ENCODE assay signal across 19 mouse cellular contexts in the genomic region with DNA sequence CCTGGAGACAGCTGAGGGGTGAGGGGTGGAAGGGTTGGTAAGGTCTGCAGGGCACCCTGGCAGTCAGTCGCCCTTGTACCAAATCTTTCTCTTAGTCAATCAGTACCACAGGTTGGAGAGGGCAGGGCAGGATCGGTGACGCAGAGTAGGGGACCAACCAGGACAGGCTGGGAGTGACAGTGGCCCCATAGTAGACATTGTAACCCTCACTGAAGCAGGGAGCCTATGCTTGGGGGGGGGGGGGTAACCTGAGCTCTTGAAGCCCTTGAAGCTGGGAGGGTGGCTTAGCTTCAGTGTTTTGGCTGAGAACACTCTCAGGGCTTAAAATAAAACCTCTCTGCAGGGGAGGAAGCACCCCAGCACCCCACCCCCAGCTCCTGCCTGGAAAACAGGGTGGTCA. TPM values are rescaled to one million over a fixed set of nuclear protein-coding genes. Genes with fewer than 3 reads are reported as not detected.
DNase-seq lines count a peak whose midpoint lies in the region; ATAC-seq and TF ChIP-seq lines count a peak whose summit lies in the region.
"Had no signal": no experiment of that assay in that cellular context is flagged by ENCODE, and none has a peak within 500 bp of the region (broad histone marks: within the 10 kb centered on the region; RNA-seq: fewer than 3 reads in every experiment).

No protein-coding gene starts in this region.

- no peaks in the 10 kb centered on the region for H3K4me1 ChIP-seq in hindbrain, embryonic 13.5 days (replicated peaks)
- H3K4me1 ChIP-seq in hindbrain, postnatal 0 days (ENCODE audit: insufficient read depth, low read length): no peaks in the 10 kb centered on the region
- H3K4me1 ChIP-seq in limb, embryonic 10.5 days: peaks cover 53% of the 10 kb centered on the region
- H3K4me1 ChIP-seq: neural tube, embryonic 15.5 days had no signal

- DNase-seq in hindbrain, postnatal 0 days (ENCODE audit: low spot score): no peak
- DNase-seq in testis, postnatal 10 days (ENCODE audit: low spot score): peak; percentile 32
- DNase-seq in testis, postnatal 14 days (ENCODE audit: low spot score): no peak
- DNase-seq in limb, embryonic 10.5 days (ENCODE audit: low spot score): no peak
- DNase-seq in adrenal gland, adult 2 months: no peak
- DNase-seq: cerebellum, adult 9-11 months; heart, adult 18-20 months; heart, postnatal 10 days; kidney, adult 2 months; left cerebral cortex, postnatal 4 days; lung, postnatal 14 days; right cerebral cortex, postnatal 25 days; thymus, postnatal 4 days had no signal

- H3K4me3 ChIP-seq in hindbrain, embryonic 13.5 days: no peak overlapping the region
- H3K4me3 ChIP-seq in hindbrain, postnatal 0 days (ENCODE audit: low read length): no peak overlapping the region
- H3K4me3 ChIP-seq in limb, embryonic 10.5 days: no peak overlapping the region
- H3K4me3 ChIP-seq: forebrain, embryonic 10.5 days; neural tube, embryonic 15.5 days had no signal

- peaks cover 6% of the 10 kb centered on the region for H3K36me3 ChIP-seq in hindbrain, embryonic 13.5 days
- H3K36me3 ChIP-seq in hindbrain, postnatal 0 days (ENCODE audit: insufficient read depth, low read length): no peaks in the 10 kb centered on the region
- peaks cover 10% of the 10 kb centered on the region for H3K36me3 ChIP-seq in limb, embryonic 10.5 days

- H3K4me2 ChIP-seq in hindbrain, embryonic 13.5 days: no peak overlapping the region
- H3K4me2 ChIP-seq in hindbrain, postnatal 0 days (ENCODE audit: low read depth, low read length): no peak overlapping the region
- H3K4me2 ChIP-seq: neural tube, embryonic 15.5 days had no signal

- no peak overlapping the region for H3K27ac ChIP-seq in hindbrain, embryonic 13.5 days
- no peak overlapping the region for H3K27ac ChIP-seq in hindbrain, postnatal 0 days
- H3K27ac ChIP-seq in limb, embryonic 10.5 days: peak overlapping the region; percentile 72; the same call in 1 of the 2 replicates
- H3K27ac ChIP-seq: neural tube, embryonic 15.5 days had no signal

- 0 out of 2 replicates have a peak, but pooled peaks cover 3% of the 10 kb centered on the region for H3K27me3 ChIP-seq in hindbrain, embryonic 13.5 days
- no peaks in the 10 kb centered on the region for H3K27me3 ChIP-seq in hindbrain, postnatal 0 days (ENCODE audit: insufficient read depth, low read length)
- peaks cover 8% of the 10 kb centered on the region; the same call in 1 of the 2 replicates for H3K27me3 ChIP-seq in limb, embryonic 10.5 days (ENCODE audit: low read depth, poor library complexity, severe bottlenecking)
- H3K27me3 ChIP-seq: neural tube, embryonic 15.5 days had no signal

- H3K9me3 ChIP-seq in hindbrain, embryonic 13.5 days: no peaks in the 10 kb centered on the region
- H3K9me3 ChIP-seq in hindbrain, postnatal 0 days (ENCODE audit: low read length): no peaks in the 10 kb centered on the region
- no peaks in the 10 kb centered on the region for H3K9me3 ChIP-seq in limb, embryonic 10.5 days (replicated peaks)
- H3K9me3 ChIP-seq: forebrain, embryonic 10.5 days; G1E; neural tube, embryonic 15.5 days had no signal

- WGBS in hindbrain, embryonic 13.5 days: 71% methylated on average over 3 of the region's 3 CpGs
- 66% methylated on average over 3 of the region's 3 CpGs for WGBS in hindbrain, postnatal 0 days
- 73% methylated on average over 3 of the region's 3 CpGs for WGBS in limb, embryonic 10.5 days

- ATAC-seq in hindbrain, embryonic 13.5 days (ENCODE audit: low FRiP score): no peak
- no peak for ATAC-seq in hindbrain, postnatal 0 days
- ATAC-seq in monocyte, adult 5-6 weeks (replicated peaks; ENCODE audit: insufficient number of reproducible peaks, low FRiP score, low TSS enrichment, poor library complexity, severe bottlenecking): no peak
- ATAC-seq: hindbrain, embryonic 16.5 days had no signal

- no peak for TF ChIP-seq CTCF in hindbrain, postnatal 0 days (IDR thresholded peaks at IDR 0.05; ENCODE audit: low read depth)

- peak overlapping the region; percentile 29; the same call in 1 of the 2 replicates for H3K9ac ChIP-seq in hindbrain, embryonic 13.5 days
- no peak overlapping the region for H3K9ac ChIP-seq in hindbrain, postnatal 0 days (replicated peaks; ENCODE audit: low read length)
- H3K9ac ChIP-seq: neural tube, embryonic 15.5 days had no signal

RNA-seq across cellular contexts. Expression of a gene that starts 1.3 kb away (rescaled TPM):
- 1.5 and 4.1 TPM in 2 replicates for polyA plus RNA-seq in hindbrain, embryonic 13.5 days (2015; fragmentation: Nextera tagmentation; extraction: Ambion mirVana)
- total RNA-seq in hindbrain, postnatal 0 days (2014; rRNA removed): 0.99 and 5.4 TPM in 2 replicates
- polyA plus RNA-seq in hindbrain, postnatal 0 days (2015; fragmentation: Nextera tagmentation; extraction: Ambion mirVana): 0.40 and 0.68 TPM in 2 replicates
- polyA plus RNA-seq in limb, embryonic 10.5 days (2016; fragmentation: Nextera tagmentation; extraction: Ambion mirVana): 0.59 and 5.3 TPM in 2 replicates
- total RNA-seq in monocyte, adult 5-6 weeks (2017): 0.10 to 0.58 TPM (median 0.32 TPM) in 3 replicates
- not detected for total RNA-seq in adrenal gland, adult 2 months (2021)
- not detected in 2 replicates for polyA plus RNA-seq in adrenal gland, adult 2 months (2012; rRNA removed)
- total RNA-seq: G1E had no signal

RNA-seq across cellular contexts. Expression of a gene that starts 13.6 kb away (rescaled TPM):
- 63.7 and 64.5 TPM in 2 replicates for polyA plus RNA-seq in hindbrain, embryonic 13.5 days (2015; fragmentation: Nextera tagmentation; extraction: Ambion mirVana)
- total RNA-seq in hindbrain, postnatal 0 days (2014; rRNA removed): 34.1 and 41.1 TPM in 2 replicates
- 50.4 and 54.5 TPM in 2 replicates for polyA plus RNA-seq in hindbrain, postnatal 0 days (2015; fragmentation: Nextera tagmentation; extraction: Ambion mirVana)
- polyA plus RNA-seq in limb, embryonic 10.5 days (2016; fragmentation: Nextera tagmentation; extraction: Ambion mirVana): 55.1 and 62.5 TPM in 2 replicates
- 9.4 to 32.9 TPM (median 15.4 TPM) in 3 replicates for total RNA-seq in monocyte, adult 5-6 weeks (2017)
- total RNA-seq in adrenal gland, adult 2 months (2021): 10 to 100 TPM; 54.4 to 61.2 TPM
- polyA plus RNA-seq in adrenal gland, adult 2 months (2012; rRNA removed): 90.7 and 93.9 TPM in 2 replicates

RNA-seq across cellular contexts. Expression of a gene that starts 25.5 kb away (rescaled TPM):
- 118 and 120 TPM in 2 replicates for polyA plus RNA-seq in hindbrain, embryonic 13.5 days (2015; fragmentation: Nextera tagmentation; extraction: Ambion mirVana)
- 62.5 and 66.1 TPM in 2 replicates for total RNA-seq in hindbrain, postnatal 0 days (2014; rRNA removed)
- 106 TPM in 2 replicates for polyA plus RNA-seq in hindbrain, postnatal 0 days (2015; fragmentation: Nextera tagmentation; extraction: Ambion mirVana)
- 182 and 207 TPM in 2 replicates for polyA plus RNA-seq in limb, embryonic 10.5 days (2016; fragmentation: Nextera tagmentation; extraction: Ambion mirVana)
- total RNA-seq in monocyte, adult 5-6 weeks (2017): 18.0 to 32.9 TPM (median 25.4 TPM) in 3 replicates
- 100 to 1,000 TPM; 217 to 239 TPM for total RNA-seq in adrenal gland, adult 2 months (2021)
- 236 and 278 TPM in 2 replicates for polyA plus RNA-seq in adrenal gland, adult 2 months (2012; rRNA removed)

RNA-seq across cellular contexts. Expression of a gene that starts 33.1 kb away (rescaled TPM):
- polyA plus RNA-seq in hindbrain, embryonic 13.5 days (2015; fragmentation: Nextera tagmentation; extraction: Ambion mirVana): 24.3 and 26.8 TPM in 2 replicates
- total RNA-seq in hindbrain, postnatal 0 days (2014; rRNA removed): 22.2 and 22.5 TPM in 2 replicates
- 19.2 TPM in 2 replicates for polyA plus RNA-seq in hindbrain, postnatal 0 days (2015; fragmentation: Nextera tagmentation; extraction: Ambion mirVana)
- 30.3 and 36.9 TPM in 2 replicates for polyA plus RNA-seq in limb, embryonic 10.5 days (2016; fragmentation: Nextera tagmentation; extraction: Ambion mirVana)
- 37.8 to 61.5 TPM (median 58.5 TPM) in 3 replicates for total RNA-seq in monocyte, adult 5-6 weeks (2017)
- total RNA-seq in adrenal gland, adult 2 months (2021): 10 to 100 TPM; 39.5 to 73.6 TPM
- polyA plus RNA-seq in adrenal gland, adult 2 months (2012; rRNA removed): 55.5 and 69.8 TPM in 2 replicates

RNA-seq across cellular contexts. Expression of a gene that starts 41.6 kb away (rescaled TPM):
- polyA plus RNA-seq in hindbrain, embryonic 13.5 days (2015; fragmentation: Nextera tagmentation; extraction: Ambion mirVana): 61.6 and 65.4 TPM in 2 replicates
- total RNA-seq in hindbrain, postnatal 0 days (2014; rRNA removed): 71.1 and 72.3 TPM in 2 replicates
- 45.9 and 54.0 TPM in 2 replicates for polyA plus RNA-seq in hindbrain, postnatal 0 days (2015; fragmentation: Nextera tagmentation; extraction: Ambion mirVana)
- 60.6 and 62.5 TPM in 2 replicates for polyA plus RNA-seq in limb, embryonic 10.5 days (2016; fragmentation: Nextera tagmentation; extraction: Ambion mirVana)
- 23.4 to 73.3 TPM (median 30.7 TPM) in 3 replicates for total RNA-seq in monocyte, adult 5-6 weeks (2017)
- total RNA-seq in adrenal gland, adult 2 months (2021): 100 to 1,000 TPM in 1 of 2 experiments, 10 to 100 TPM in 1; 83.7 to 108 TPM
- 454 and 474 TPM in 2 replicates for polyA plus RNA-seq in adrenal gland, adult 2 months (2012; rRNA removed)
